Mouse (Mus musculus): ENCODE data around the gene Tbc1d2b.

DNA sequence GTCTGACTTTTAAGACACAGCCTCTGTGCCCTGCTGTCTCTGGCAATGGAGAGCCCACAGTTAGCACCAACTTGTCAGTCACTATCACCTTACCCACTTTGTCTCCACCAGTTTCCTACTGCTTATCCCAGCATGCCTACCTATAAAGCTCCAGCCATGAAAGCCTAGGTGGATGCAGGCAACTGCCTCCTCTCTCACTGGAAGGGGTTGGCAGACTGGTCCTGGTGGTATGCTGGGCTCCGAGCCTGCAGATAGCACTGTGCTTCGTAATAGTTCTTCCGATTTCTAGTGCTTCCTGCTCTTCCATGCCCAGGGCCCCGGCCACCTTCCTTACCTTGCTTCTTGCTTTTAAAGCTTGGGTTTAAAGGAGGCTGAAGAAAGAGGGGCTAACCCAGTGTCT, 81.7 kb downstream of the Tbc1d2b start:
- TF ChIP-seq CTCF (IDR thresholded peaks at IDR 0.05; ENCODE audit: low read depth) (no peak), EP300 (IDR thresholded peaks at IDR 0.05; ENCODE audit: low read depth) (no peak)

Measured in liver, embryonic 14.5 days (tissue).